Mouse (Mus musculus) brain, embryonic 14.5 days (tissue): ENCODE data around the gene Akap1.

ENCODE experiments used
- CTCF ChIP-seq: fragments of 200-500 bp; IDR thresholded peaks from 2 replicates; pipeline ENCODE4 v1.5.1; 2012; ENCODE audit warnings: inconsistent platforms, mild to moderate bottlenecking, moderate library complexity, borderline replicate concordance; ENCODE audit not compliant: insufficient read depth, insufficient read length; ENCODE audit errors: extremely low read depth
- POLR2A ChIP-seq: fragments of 200-500 bp; IDR thresholded peaks from 2 replicates; pipeline ENCODE4 v1.6.1; 2012; ENCODE audit warnings: mild to moderate bottlenecking, inconsistent platforms, borderline replicate concordance; ENCODE audit not compliant: poor library complexity, insufficient read depth, insufficient read length, severe bottlenecking; ENCODE audit errors: extremely low read depth

DNA sequence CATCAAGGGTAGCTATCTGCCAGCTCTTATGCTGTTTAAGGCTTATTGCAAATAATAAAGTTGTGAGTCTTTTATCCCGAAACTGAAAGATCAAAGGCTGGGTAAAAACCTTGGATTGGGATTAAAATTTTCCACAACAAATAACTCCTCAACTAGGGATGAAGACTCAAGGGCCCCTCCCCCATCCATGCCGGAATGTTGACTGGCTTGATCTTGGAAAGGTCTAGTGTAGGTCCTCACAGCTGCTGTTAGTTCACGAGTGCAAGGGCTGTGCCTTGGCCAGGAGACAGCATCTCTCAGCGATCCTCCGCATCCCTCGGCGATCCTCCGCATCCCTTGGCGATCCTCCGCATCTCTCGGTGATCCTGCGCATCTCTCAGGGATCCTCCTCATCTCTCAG is 13.6 kb upstream of the Akap1 start:
- TF ChIP-seq POLR2A (no peak), CTCF (no peak)
